Mouse (Mus musculus): ENCODE data around the gene Hmgn1. TPM values are rescaled to one million over a fixed set of nuclear protein-coding genes. Genes with fewer than 3 reads are reported as not detected.
"Not testable (repeated sequence)": the region's sequence is repeated elsewhere in the genome, so short reads cannot be mapped to it uniquely, and the experiment has no call there.

Gene Hmgn1
- polyA plus RNA-seq, 1 experiment from 2014 or later = 732 TPM

DNA sequence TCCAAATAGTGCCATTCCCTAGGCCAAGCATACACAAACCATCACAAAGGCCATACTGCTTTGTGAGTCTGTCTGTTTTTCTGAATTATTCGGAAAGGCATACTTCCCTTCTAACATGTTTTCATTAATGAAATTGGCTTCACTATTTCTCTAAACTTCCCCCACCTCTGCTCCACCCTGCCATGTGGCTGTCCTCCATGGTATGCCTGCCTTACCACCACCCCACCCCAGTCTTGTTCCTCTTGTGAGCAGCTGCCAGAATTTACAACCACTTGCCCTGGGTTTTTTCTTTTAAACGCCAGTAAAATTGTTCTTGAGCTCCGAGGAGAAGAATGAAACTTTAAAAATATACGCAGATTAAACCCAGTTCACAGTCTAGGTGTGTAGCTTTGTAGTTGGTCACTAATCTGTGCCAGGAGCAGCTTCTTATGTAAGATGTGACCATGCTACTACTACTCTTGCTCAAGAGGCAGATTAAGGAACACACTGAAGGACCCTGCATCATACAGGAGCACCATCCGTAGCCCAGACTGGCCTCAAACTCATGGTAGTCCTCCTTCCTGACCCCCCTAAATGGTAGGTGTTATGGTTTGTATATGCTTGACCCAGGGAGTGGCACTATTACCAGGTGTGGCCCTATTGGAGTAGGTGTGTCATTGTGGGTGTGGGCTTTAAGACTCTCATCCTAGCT lies 16.7 kb downstream of the Hmgn1 start:
- no peaks in the 10 kb centered on the region for H3K4me1 ChIP-seq (ENCODE audit: control insufficient read depth, insufficient read depth, low read length)
- no peak overlapping the region for H3K27ac ChIP-seq (ENCODE audit: low read depth, low read length)
- 87% methylated on average over 5 of the region's 5 CpGs for WGBS
- no peak overlapping the region for H3K4me3 ChIP-seq (ENCODE audit: low read depth, low read length)
- no peak for ATAC-seq (ENCODE audit: insufficient read depth, low FRiP score, low TSS enrichment)
- H3K9me3 ChIP-seq (ENCODE audit: control insufficient read depth, low read length) = no peaks in the 10 kb centered on the region
- H3K9ac ChIP-seq (ENCODE audit: low read length) = no peak overlapping the region
- H3K36me3 ChIP-seq (ENCODE audit: control insufficient read depth, insufficient read depth, low read length) = no peaks in the 10 kb centered on the region
- no peak overlapping the region for H3K4me2 ChIP-seq (ENCODE audit: low read depth)
- no peak for DNase-seq (ENCODE audit: low spot score)
- H3K27me3 ChIP-seq (ENCODE audit: control insufficient read depth, insufficient read depth, low read length) = no peaks in the 10 kb centered on the region

DNA sequence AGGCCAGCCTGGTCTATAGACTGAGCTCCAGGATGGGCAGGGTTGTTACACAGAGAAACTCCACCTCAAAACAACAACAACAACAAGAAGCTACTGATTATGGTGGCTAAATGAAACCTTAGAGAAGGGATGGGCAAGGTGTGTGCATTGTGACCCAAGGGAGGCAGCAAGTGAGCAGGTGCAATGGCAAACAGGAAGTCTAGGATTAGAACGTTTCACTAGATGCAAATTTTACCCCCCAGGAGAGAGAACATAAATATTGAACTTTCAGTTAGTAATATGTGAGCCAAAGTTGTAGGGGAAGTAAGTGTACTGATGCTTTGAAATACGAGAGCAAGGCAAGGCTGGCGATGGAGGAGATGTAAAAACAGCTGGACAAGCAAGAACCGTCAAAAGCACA lies 17.9 kb downstream of the Hmgn1 start:
- H3K27ac ChIP-seq (ENCODE audit: low read depth, low read length) = no peak overlapping the region
- ATAC-seq (ENCODE audit: insufficient read depth, low FRiP score, low TSS enrichment) (no peak), DNase-seq (ENCODE audit: low spot score) (no peak)
- no peaks in the 10 kb centered on the region for H3K36me3 ChIP-seq (ENCODE audit: control insufficient read depth, insufficient read depth, low read length)
- H3K4me2 ChIP-seq (ENCODE audit: low read depth) = no peak overlapping the region
- no peaks in the 10 kb centered on the region for H3K9me3 ChIP-seq (ENCODE audit: control insufficient read depth, low read length)
- H3K27me3 ChIP-seq (ENCODE audit: control insufficient read depth, insufficient read depth, low read length) = no peaks in the 10 kb centered on the region
- H3K4me3 ChIP-seq (ENCODE audit: low read depth, low read length) = no peak overlapping the region
- no peak overlapping the region for H3K9ac ChIP-seq (ENCODE audit: low read length)
- 70% methylated on average over 4 of the region's 4 CpGs for WGBS
- H3K4me1 ChIP-seq (ENCODE audit: control insufficient read depth, insufficient read depth, low read length) = no peaks in the 10 kb centered on the region

DNA sequence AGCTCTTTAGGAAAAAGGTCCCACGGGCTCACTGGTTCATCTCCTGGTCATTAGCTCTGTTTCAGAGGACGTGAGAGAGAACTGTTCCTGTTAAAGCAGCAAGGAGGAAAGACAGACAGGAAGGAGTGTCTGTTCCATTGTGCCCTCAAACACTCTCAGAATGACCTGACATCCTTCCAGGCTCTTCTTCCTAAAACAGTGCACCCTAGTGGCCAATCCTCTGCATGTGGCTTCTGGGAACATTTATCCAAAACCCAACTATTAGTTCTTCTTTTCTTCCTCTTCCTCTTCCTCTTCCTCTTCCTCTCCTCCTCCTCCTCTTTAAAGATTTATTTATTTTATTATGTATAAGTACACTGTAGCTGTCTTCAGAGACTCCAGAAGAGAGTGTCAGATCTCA lies 24.5 kb downstream of the Hmgn1 start:
- no peak overlapping the region for H3K27ac ChIP-seq (ENCODE audit: low read depth, low read length)
- DNase-seq (ENCODE audit: low spot score) (peak; percentile 15), ATAC-seq (ENCODE audit: insufficient read depth, low FRiP score, low TSS enrichment) (no peak)
- no peak overlapping the region for H3K9ac ChIP-seq (ENCODE audit: low read length)
- H3K4me3 ChIP-seq (ENCODE audit: low read depth, low read length) = no peak overlapping the region
- no peaks in the 10 kb centered on the region for H3K4me1 ChIP-seq (ENCODE audit: control insufficient read depth, insufficient read depth, low read length)
- H3K36me3 ChIP-seq (ENCODE audit: control insufficient read depth, insufficient read depth, low read length) = no peaks in the 10 kb centered on the region
- no peaks in the 10 kb centered on the region for H3K9me3 ChIP-seq (ENCODE audit: control insufficient read depth, low read length)
- 34% methylated on average over 2 of the region's 2 CpGs for WGBS
- H3K4me2 ChIP-seq (ENCODE audit: low read depth) = no peak overlapping the region
- H3K27me3 ChIP-seq (ENCODE audit: control insufficient read depth, insufficient read depth, low read length) = no peaks in the 10 kb centered on the region

DNA sequence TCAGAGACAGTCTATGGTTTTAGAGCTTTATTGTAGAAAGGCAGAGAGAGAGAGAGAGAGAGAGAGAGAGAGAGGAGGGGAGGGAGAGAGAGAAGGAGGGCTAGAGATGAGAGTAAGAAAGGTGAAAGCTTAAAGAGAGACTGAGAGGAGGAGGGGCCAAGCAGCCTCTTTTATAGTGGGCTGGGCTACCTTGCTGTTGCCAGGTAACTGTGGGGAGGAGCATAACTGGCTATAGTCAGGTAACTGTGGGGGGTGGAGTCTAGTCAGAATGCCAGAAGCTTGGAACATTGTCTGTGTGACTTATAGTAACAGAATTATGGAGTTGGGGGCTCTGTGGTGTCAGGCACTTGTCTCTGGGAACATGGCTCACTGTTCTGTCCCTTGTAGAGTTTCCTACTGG lies 29.7 kb downstream of the Hmgn1 start:
- H3K9ac ChIP-seq (ENCODE audit: low read length); H3K27ac ChIP-seq (ENCODE audit: low read depth, low read length); H3K9me3 ChIP-seq (ENCODE audit: control insufficient read depth, low read length); H3K27me3 ChIP-seq (ENCODE audit: control insufficient read depth, insufficient read depth, low read length); ATAC-seq (ENCODE audit: insufficient read depth, low FRiP score, low TSS enrichment); H3K4me2 ChIP-seq (ENCODE audit: low read depth); H3K36me3 ChIP-seq (ENCODE audit: control insufficient read depth, insufficient read depth, low read length); H3K4me3 ChIP-seq (ENCODE audit: low read depth, low read length); DNase-seq (ENCODE audit: low spot score); H3K4me1 ChIP-seq (ENCODE audit: control insufficient read depth, insufficient read depth, low read length): not testable (repeated sequence)

DNA sequence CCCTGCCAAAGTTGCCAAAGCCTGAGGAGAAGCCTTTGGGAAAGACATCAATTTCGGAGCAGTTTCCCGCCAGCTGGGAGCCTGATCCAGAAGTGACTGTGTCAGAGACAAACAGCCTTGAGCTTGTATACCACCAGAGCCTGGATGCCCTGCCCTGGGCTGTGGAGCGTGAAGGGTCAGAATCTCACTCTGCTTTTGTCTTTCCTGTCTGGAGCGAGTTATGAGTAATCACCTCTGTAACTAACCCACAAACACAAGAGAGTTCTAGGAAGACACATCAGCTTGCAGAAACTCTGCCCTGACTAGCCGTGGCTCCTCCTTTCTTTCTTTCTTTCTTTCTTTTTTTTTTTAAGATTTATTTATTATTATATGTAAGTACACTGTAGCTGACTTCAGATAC lies 31.6 kb downstream of the Hmgn1 start:
- no peak for DNase-seq (ENCODE audit: low spot score)
- no peak for ATAC-seq (ENCODE audit: insufficient read depth, low FRiP score, low TSS enrichment)
- Histone ChIP-seq H3K4me3 (ENCODE audit: low read depth, low read length) (no peak overlapping the region), H3K4me1 (ENCODE audit: control insufficient read depth, insufficient read depth, low read length) (no peaks in the 10 kb centered on the region), H3K4me2 (ENCODE audit: low read depth) (no peak overlapping the region), H3K27ac (ENCODE audit: low read depth, low read length) (no peak overlapping the region), H3K36me3 (ENCODE audit: control insufficient read depth, insufficient read depth, low read length) (no peaks in the 10 kb centered on the region), H3K27me3 (ENCODE audit: control insufficient read depth, insufficient read depth, low read length) (no peaks in the 10 kb centered on the region), H3K9me3 (ENCODE audit: control insufficient read depth, low read length) (no peaks in the 10 kb centered on the region), H3K9ac (ENCODE audit: low read length) (no peak overlapping the region)
- 88% methylated on average over 5 of the region's 5 CpGs for WGBS

DNA sequence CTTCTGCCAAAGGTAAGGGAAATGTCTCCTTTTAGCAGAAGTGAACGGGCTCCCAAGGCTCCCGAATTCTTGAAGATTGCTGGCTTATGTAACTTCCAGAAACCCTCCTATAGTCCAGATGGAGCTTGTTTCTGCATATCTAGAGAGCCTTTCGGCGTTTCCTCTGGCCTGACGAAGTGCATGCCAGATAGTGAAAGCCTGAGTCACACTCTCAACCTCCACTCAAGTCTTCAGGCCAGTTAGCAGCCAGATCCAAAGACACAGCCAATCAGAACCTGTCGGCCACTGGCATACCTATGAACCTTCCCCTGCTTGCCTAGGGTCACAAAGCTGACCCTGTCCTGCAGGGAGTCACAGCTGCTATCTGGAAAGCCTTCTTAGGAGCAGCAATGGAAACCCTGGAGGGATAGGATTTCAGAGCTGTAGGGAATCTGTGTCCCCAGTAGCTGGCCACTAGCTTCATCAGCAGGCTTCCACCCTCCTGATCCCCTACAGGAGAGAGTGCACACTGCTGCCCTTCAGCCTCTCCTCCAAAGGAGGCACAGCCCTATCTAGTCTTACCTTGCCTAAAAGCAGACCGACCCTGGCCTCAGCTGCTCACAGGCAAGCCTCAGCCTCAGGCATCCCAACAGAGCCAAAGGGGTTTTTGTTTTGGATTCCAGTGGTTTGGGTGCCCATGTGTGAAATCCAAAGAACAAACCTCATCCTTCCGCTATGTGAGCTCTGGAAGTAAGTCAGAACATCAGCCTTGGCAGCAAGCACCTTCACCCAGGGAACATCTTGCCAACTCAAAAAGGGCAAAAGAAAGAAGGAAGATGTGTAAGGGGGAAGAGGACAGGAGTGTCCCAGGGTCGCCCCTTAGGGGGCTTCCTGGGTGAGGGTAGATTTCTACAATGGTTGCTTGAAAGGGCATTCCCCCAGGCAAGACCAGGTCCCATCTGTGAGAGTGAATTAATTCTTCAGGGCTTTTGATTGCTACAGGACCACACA lies 35.7 kb downstream of the Hmgn1 start:
- H3K4me2 ChIP-seq (ENCODE audit: low read depth) = no peak overlapping the region
- H3K36me3 ChIP-seq (ENCODE audit: control insufficient read depth, insufficient read depth, low read length) = no peaks in the 10 kb centered on the region
- 71% methylated on average over 9 of the region's 9 CpGs for WGBS
- H3K4me3 ChIP-seq (ENCODE audit: low read depth, low read length) = no peak overlapping the region
- H3K9me3 ChIP-seq (ENCODE audit: control insufficient read depth, low read length) = no peaks in the 10 kb centered on the region
- no peaks in the 10 kb centered on the region for H3K4me1 ChIP-seq (ENCODE audit: control insufficient read depth, insufficient read depth, low read length)
- DNase-seq (ENCODE audit: low spot score) (no peak), ATAC-seq (ENCODE audit: insufficient read depth, low FRiP score, low TSS enrichment) (no peak)
- H3K9ac ChIP-seq (ENCODE audit: low read length) = no peak overlapping the region
- H3K27me3 ChIP-seq (ENCODE audit: control insufficient read depth, insufficient read depth, low read length) = no peaks in the 10 kb centered on the region
- H3K27ac ChIP-seq (ENCODE audit: low read depth, low read length) = no peak overlapping the region

DNA sequence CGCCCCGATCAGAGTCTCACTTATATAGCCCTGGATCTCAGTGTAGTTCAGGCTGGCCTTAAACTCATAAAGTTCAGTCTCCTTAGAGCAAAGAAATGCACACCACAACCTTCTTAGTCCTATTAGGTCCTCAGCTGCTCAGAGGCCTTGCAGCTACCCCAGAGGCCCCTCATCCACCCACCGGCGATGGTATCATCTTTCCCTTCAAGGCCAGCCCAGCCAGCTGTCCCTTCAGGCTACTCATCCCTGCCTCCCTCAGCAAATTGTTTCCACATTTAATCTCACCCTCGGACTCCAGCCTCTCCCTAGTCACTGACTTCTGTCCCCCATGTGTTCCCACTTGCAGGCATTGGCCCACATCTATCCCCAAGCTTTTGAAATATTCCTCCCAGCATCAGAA lies 39.4 kb downstream of the Hmgn1 start:
- DNase-seq (ENCODE audit: low spot score) (no peak), ATAC-seq (ENCODE audit: insufficient read depth, low FRiP score, low TSS enrichment) (no peak)
- H3K4me2 ChIP-seq (ENCODE audit: low read depth) = no peak overlapping the region
- no peak overlapping the region for H3K27ac ChIP-seq (ENCODE audit: low read depth, low read length)
- H3K9ac ChIP-seq (ENCODE audit: low read length) = no peak overlapping the region
- 0 out of 2 replicates have a peak, but pooled peaks cover 2% of the 10 kb centered on the region for H3K4me1 ChIP-seq (ENCODE audit: control insufficient read depth, insufficient read depth, low read length)
- H3K9me3 ChIP-seq (ENCODE audit: control insufficient read depth, low read length) = no peaks in the 10 kb centered on the region
- 73% methylated on average over 5 of the region's 5 CpGs for WGBS
- no peaks in the 10 kb centered on the region for H3K36me3 ChIP-seq (ENCODE audit: control insufficient read depth, insufficient read depth, low read length)
- no peak overlapping the region for H3K4me3 ChIP-seq (ENCODE audit: low read depth, low read length)
- no peaks in the 10 kb centered on the region for H3K27me3 ChIP-seq (ENCODE audit: control insufficient read depth, insufficient read depth, low read length)

DNA sequence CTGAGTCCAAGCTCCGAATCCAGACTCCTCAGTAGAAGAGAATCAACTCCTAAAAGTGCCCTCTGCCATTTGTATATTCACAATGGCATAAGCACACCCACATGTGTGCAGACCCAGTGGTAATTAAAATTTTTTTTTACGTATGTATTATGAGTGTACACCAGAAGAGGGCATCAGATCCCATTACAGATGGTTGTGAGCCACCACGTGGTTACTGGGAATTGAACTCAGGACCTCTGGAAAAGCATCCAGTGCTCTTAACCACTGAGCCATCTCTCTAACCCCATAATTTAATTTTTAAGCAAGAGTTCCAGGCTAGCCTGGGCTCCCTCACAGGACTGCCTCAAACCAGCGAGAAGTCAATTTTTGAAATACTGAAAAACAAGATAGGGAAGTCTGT lies 40.1 kb downstream of the Hmgn1 start:
- Histone ChIP-seq H3K27me3 (ENCODE audit: control insufficient read depth, insufficient read depth, low read length) (no peaks in the 10 kb centered on the region), H3K4me1 (ENCODE audit: control insufficient read depth, insufficient read depth, low read length) (0 out of 2 replicates have a peak, but pooled peaks cover 2% of the 10 kb centered on the region), H3K9me3 (ENCODE audit: control insufficient read depth, low read length) (no peaks in the 10 kb centered on the region), H3K4me3 (ENCODE audit: low read depth, low read length) (no peak overlapping the region), H3K4me2 (ENCODE audit: low read depth) (no peak overlapping the region), H3K36me3 (ENCODE audit: control insufficient read depth, insufficient read depth, low read length) (no peaks in the 10 kb centered on the region), H3K27ac (ENCODE audit: low read depth, low read length) (no peak overlapping the region), H3K9ac (ENCODE audit: low read length) (no peak overlapping the region)
- 74% methylated on average over 4 of the region's 4 CpGs for WGBS
- ATAC-seq (ENCODE audit: insufficient read depth, low FRiP score, low TSS enrichment) (no peak), DNase-seq (ENCODE audit: low spot score) (no peak)

Measured in neural tube, embryonic 11.5 days (tissue).